Mouse (Mus musculus): ENCODE data around the gene Lrrc59. TPM values are rescaled to one million over a fixed set of nuclear protein-coding genes. Genes with fewer than 3 reads are reported as not detected.

Lrrc59 gene
- polyA plus RNA-seq, 1 experiment from 2014 or later = 224 TPM

GRCm38 (mm10) chr11:94652973-94653372, 23.4 kb downstream of the Lrrc59 start:
- Histone ChIP-seq H3K4me2 (peak overlapping the region; percentile 87), H3K4me1 (replicated peaks; ENCODE audit: control insufficient read depth, insufficient read depth, low read length) (peaks cover 5% of the 10 kb centered on the region; the same call in 1 of the 2 replicates), H3K36me3 (ENCODE audit: control insufficient read depth, insufficient read depth, low read length) (peaks cover 8% of the 10 kb centered on the region; the same call in 1 of the 2 replicates), H3K9ac (ENCODE audit: low read depth, low read length) (peak overlapping the region; percentile 85), H3K27me3 (replicated peaks; ENCODE audit: control insufficient read depth, insufficient read depth, low read length) (no peaks in the 10 kb centered on the region), H3K27ac (ENCODE audit: low read depth, low read length) (peak overlapping the region; percentile 92), H3K9me3 (ENCODE audit: control insufficient read depth, low read length) (no peaks in the 10 kb centered on the region), H3K4me3 (ENCODE audit: low read depth, low read length) (peak overlapping the region; percentile 81)
- WGBS = 36% methylated on average over 8 of the region's 8 CpGs
- DNase-seq (ENCODE audit: low spot score) = no peak
- no peak for ATAC-seq (replicated peaks; ENCODE audit: low FRiP score)

GRCm38 (mm10) chr11:94653663-94654436, 24.3 kb downstream of the Lrrc59 start, which contains the start of the genes Mrpl27 and Eme1:
Gene Mrpl27 (plus strand): TSS chr11:94653767.
Gene Eme1 (minus strand): TSS chr11:94653964.
- Histone ChIP-seq H3K4me1 (replicated peaks; ENCODE audit: control insufficient read depth, insufficient read depth, low read length) (peaks cover 5% of the 10 kb centered on the region; the same call in 1 of the 2 replicates), H3K27me3 (replicated peaks; ENCODE audit: control insufficient read depth, insufficient read depth, low read length) (no peaks in the 10 kb centered on the region), H3K9ac (ENCODE audit: low read depth, low read length) (peak within 1 kb of the TSS; percentile 85), H3K27ac (ENCODE audit: low read depth, low read length) (peak within 1 kb of the TSS; percentile 92), H3K4me3 (ENCODE audit: low read depth, low read length) (peak within 1 kb of the TSS; percentile 81), H3K4me2 (peak within 1 kb of the TSS; percentile 87), H3K36me3 (ENCODE audit: control insufficient read depth, insufficient read depth, low read length) (peaks cover 9% of the 10 kb centered on the region; the same call in 1 of the 2 replicates), H3K9me3 (ENCODE audit: control insufficient read depth, low read length) (no peaks in the 10 kb centered on the region)
- ATAC-seq (replicated peaks; ENCODE audit: low FRiP score) (peak; percentile 89), DNase-seq (ENCODE audit: low spot score) (peak; percentile 84)
- 1% methylated on average over 32 of the region's 32 CpGs for WGBS

- no peak for DNase-seq (ENCODE audit: low spot score)
- Histone ChIP-seq H3K27me3 (replicated peaks; ENCODE audit: control insufficient read depth, insufficient read depth, low read length) (no peaks in the 10 kb centered on the region), H3K9me3 (ENCODE audit: control insufficient read depth, low read length) (no peaks in the 10 kb centered on the region), H3K27ac (ENCODE audit: low read depth, low read length) (no peak overlapping the region), H3K4me2 (no peak overlapping the region), H3K4me1 (replicated peaks; ENCODE audit: control insufficient read depth, insufficient read depth, low read length) (no peaks in the 10 kb centered on the region), H3K36me3 (ENCODE audit: control insufficient read depth, insufficient read depth, low read length) (peaks cover 19% of the 10 kb centered on the region; the same call in 1 of the 2 replicates), H3K9ac (ENCODE audit: low read depth, low read length) (no peak overlapping the region), H3K4me3 (ENCODE audit: low read depth, low read length) (no peak overlapping the region)
- ATAC-seq (replicated peaks; ENCODE audit: low FRiP score) = no peak
- 67% methylated on average over 1 of the region's 1 CpGs for WGBS
These were observed 31.8 kb downstream of the Lrrc59 start for GRCm38 (mm10) chr11:94661344-94661743.

- H3K27me3 ChIP-seq (replicated peaks; ENCODE audit: control insufficient read depth, insufficient read depth, low read length) = no peaks in the 10 kb centered on the region
- H3K36me3 ChIP-seq (ENCODE audit: control insufficient read depth, insufficient read depth, low read length) = peaks cover 38% of the 10 kb centered on the region
- H3K4me1 ChIP-seq (replicated peaks; ENCODE audit: control insufficient read depth, insufficient read depth, low read length) = no peaks in the 10 kb centered on the region
- no peak overlapping the region for H3K27ac ChIP-seq (ENCODE audit: low read depth, low read length)
- WGBS = 83% methylated on average over 6 of the region's 6 CpGs
- H3K4me3 ChIP-seq (ENCODE audit: low read depth, low read length) = no peak overlapping the region
- no peak for DNase-seq (ENCODE audit: low spot score)
- no peak overlapping the region for H3K4me2 ChIP-seq
- no peak overlapping the region for H3K9ac ChIP-seq (ENCODE audit: low read depth, low read length)
- no peaks in the 10 kb centered on the region for H3K9me3 ChIP-seq (ENCODE audit: control insufficient read depth, low read length)
- ATAC-seq (replicated peaks; ENCODE audit: low FRiP score) = no peak
These were observed 35.7 kb downstream of the Lrrc59 start for GRCm38 (mm10) chr11:94665281-94665680.

- no peak for ATAC-seq (replicated peaks; ENCODE audit: low FRiP score)
These were observed 45.4 kb downstream of the Lrrc59 start for GRCm38 (mm10) chr11:94674984-94675383.

GRCm38 (mm10) chr11:94675446-94675845, 45.9 kb downstream of the Lrrc59 start:
- Histone ChIP-seq H3K4me2 (no peak overlapping the region), H3K4me3 (ENCODE audit: low read depth, low read length) (no peak overlapping the region), H3K4me1 (replicated peaks; ENCODE audit: control insufficient read depth, insufficient read depth, low read length) (peaks cover 11% of the 10 kb centered on the region), H3K27ac (ENCODE audit: low read depth, low read length) (no peak overlapping the region), H3K9ac (ENCODE audit: low read depth, low read length) (no peak overlapping the region), H3K36me3 (ENCODE audit: control insufficient read depth, insufficient read depth, low read length) (no peaks in the 10 kb centered on the region; the same call in 1 of the 2 replicates), H3K9me3 (ENCODE audit: control insufficient read depth, low read length) (no peaks in the 10 kb centered on the region), H3K27me3 (replicated peaks; ENCODE audit: control insufficient read depth, insufficient read depth, low read length) (no peaks in the 10 kb centered on the region)
- ATAC-seq (replicated peaks; ENCODE audit: low FRiP score) (no peak), DNase-seq (ENCODE audit: low spot score) (no peak)
- 82% methylated on average over 5 of the region's 5 CpGs for WGBS

More at GRCm38 (mm10) chr11:94674984-94675383, 45.4 kb downstream of the Lrrc59 start:
- 77% methylated on average over 5 of the region's 5 CpGs for WGBS
- no peak for DNase-seq (ENCODE audit: low spot score)
- no peak overlapping the region for H3K4me2 ChIP-seq
- H3K36me3 ChIP-seq (ENCODE audit: control insufficient read depth, insufficient read depth, low read length) = peaks cover 3% of the 10 kb centered on the region; the same call in 1 of the 2 replicates
- H3K27me3 ChIP-seq (replicated peaks; ENCODE audit: control insufficient read depth, insufficient read depth, low read length) = no peaks in the 10 kb centered on the region
- no peak overlapping the region for H3K4me3 ChIP-seq (ENCODE audit: low read depth, low read length)
- no peak overlapping the region for H3K27ac ChIP-seq (ENCODE audit: low read depth, low read length)
- H3K4me1 ChIP-seq (replicated peaks; ENCODE audit: control insufficient read depth, insufficient read depth, low read length) = peaks cover 11% of the 10 kb centered on the region
- no peak overlapping the region for H3K9ac ChIP-seq (ENCODE audit: low read depth, low read length)
- no peaks in the 10 kb centered on the region for H3K9me3 ChIP-seq (ENCODE audit: control insufficient read depth, low read length)

- H3K27me3 ChIP-seq (replicated peaks; ENCODE audit: control insufficient read depth, insufficient read depth, low read length) = no peaks in the 10 kb centered on the region
- no peak for DNase-seq (ENCODE audit: low spot score)
- H3K4me2 ChIP-seq = peak overlapping the region; percentile 87
- H3K27ac ChIP-seq (ENCODE audit: low read depth, low read length) = no peak overlapping the region
- peak overlapping the region; percentile 96 for H3K4me3 ChIP-seq (ENCODE audit: low read depth, low read length)
- no peaks in the 10 kb centered on the region; the same call in 1 of the 2 replicates for H3K36me3 ChIP-seq (ENCODE audit: control insufficient read depth, insufficient read depth, low read length)
- peak overlapping the region; percentile 96 for H3K9ac ChIP-seq (ENCODE audit: low read depth, low read length)
- H3K9me3 ChIP-seq (ENCODE audit: control insufficient read depth, low read length) = no peaks in the 10 kb centered on the region
- WGBS = 37% methylated on average over 4 of the region's 4 CpGs
- peaks cover 11% of the 10 kb centered on the region for H3K4me1 ChIP-seq (replicated peaks; ENCODE audit: control insufficient read depth, insufficient read depth, low read length)
- ATAC-seq (replicated peaks; ENCODE audit: low FRiP score) = no peak
These were observed 46.7 kb downstream of the Lrrc59 start for GRCm38 (mm10) chr11:94676308-94676707.

- Histone ChIP-seq H3K4me1 (replicated peaks; ENCODE audit: control insufficient read depth, insufficient read depth, low read length) (peaks cover 11% of the 10 kb centered on the region), H3K4me3 (ENCODE audit: low read depth, low read length) (peak within 1 kb of the TSS; percentile 96), H3K27me3 (replicated peaks; ENCODE audit: control insufficient read depth, insufficient read depth, low read length) (no peaks in the 10 kb centered on the region), H3K9ac (ENCODE audit: low read depth, low read length) (peak within 1 kb of the TSS; percentile 96), H3K9me3 (ENCODE audit: control insufficient read depth, low read length) (no peaks in the 10 kb centered on the region), H3K36me3 (ENCODE audit: control insufficient read depth, insufficient read depth, low read length) (no peaks in the 10 kb centered on the region; the same call in 1 of the 2 replicates), H3K4me2 (peak within 1 kb of the TSS; percentile 87), H3K27ac (ENCODE audit: low read depth, low read length) (peak within 1 kb of the TSS; percentile 80)
- peak; percentile 92 for DNase-seq (ENCODE audit: low spot score)
- under 1% methylated on average over 82 of the region's 82 CpGs for WGBS
- peak; percentile 96 for ATAC-seq (replicated peaks; ENCODE audit: low FRiP score)
These were observed 47.4 kb downstream of the Lrrc59 start, which contains the start of gene Xylt2 for GRCm38 (mm10) chr11:94676754-94677606. Gene Xylt2 (minus strand): TSS chr11:94677515.
